Mouse (Mus musculus) splenic B cell, adult 2 months (primary cell): Measurements from ENCODE around the gene Npas3.

ENCODE experiments used
- DNase-seq: peaks from one replicate; pipeline ENCODE4 v3.0.0-alpha.2; 2011; ENCODE audit warnings: low read depth, low spot score
- H3K27me3 ChIP-seq: 2 replicates; pipeline ENCODE4 v1.6.1; 2012; ENCODE audit warnings: mild to moderate bottlenecking, low read length, moderate library complexity, mixed read lengths; ENCODE audit not compliant: control insufficient read depth, poor library complexity, insufficient read depth, severe bottlenecking
- H3K36me3 ChIP-seq: 2 replicates; pipeline ENCODE4 v1.6.1; 2012; ENCODE audit warnings: mild to moderate bottlenecking, low read length, moderate library complexity, mixed read lengths; ENCODE audit not compliant: control insufficient read depth, poor library complexity, insufficient read depth, severe bottlenecking

The Npas3 gene

GRCm38 (mm10) chr12:53248101-53248727, at the start of gene Npas3:
Gene Npas3 (plus strand): TSS chr12:53248677.
- no peaks in the 10 kb centered on the region for H3K36me3 ChIP-seq
- no peak for DNase-seq
- H3K27me3 ChIP-seq: no peaks in the 10 kb centered on the region; the same call in 1 of the 2 replicates

DNA sequence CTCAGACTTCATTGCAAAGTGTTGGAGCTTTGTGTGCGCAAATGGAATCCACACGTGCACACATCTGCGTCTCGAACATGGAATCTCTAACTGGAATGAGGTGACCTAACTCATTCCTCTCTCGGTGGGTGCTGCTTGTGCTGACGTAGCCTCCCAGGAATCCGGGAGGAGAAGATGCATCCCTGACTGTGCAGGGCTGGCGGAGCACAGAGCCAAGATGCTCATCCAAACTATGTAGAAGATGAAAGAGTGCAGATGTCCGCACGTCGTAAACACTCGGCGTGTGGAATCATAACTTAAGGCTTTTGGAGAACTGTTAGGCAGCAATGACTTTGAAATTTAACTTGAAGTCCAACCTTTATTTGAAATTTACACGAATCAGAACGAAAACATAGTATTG, 31.3 kb upstream of the Npas3 start:
- no peak for DNase-seq
- Histone ChIP-seq H3K36me3 (no peaks in the 10 kb centered on the region), H3K27me3 (no peaks in the 10 kb centered on the region)

GRCm38 (mm10) chr12:53222742-53223141, 25.7 kb upstream of the Npas3 start:
- no peaks in the 10 kb centered on the region for H3K27me3 ChIP-seq
- H3K36me3 ChIP-seq: no peaks in the 10 kb centered on the region
- DNase-seq: no peak

- H3K36me3 ChIP-seq: no peaks in the 10 kb centered on the region
- no peak for DNase-seq
- no peaks in the 10 kb centered on the region for H3K27me3 ChIP-seq
These were observed 21.1 kb upstream of the Npas3 start for GRCm38 (mm10) chr12:53227356-53227755.

DNA sequence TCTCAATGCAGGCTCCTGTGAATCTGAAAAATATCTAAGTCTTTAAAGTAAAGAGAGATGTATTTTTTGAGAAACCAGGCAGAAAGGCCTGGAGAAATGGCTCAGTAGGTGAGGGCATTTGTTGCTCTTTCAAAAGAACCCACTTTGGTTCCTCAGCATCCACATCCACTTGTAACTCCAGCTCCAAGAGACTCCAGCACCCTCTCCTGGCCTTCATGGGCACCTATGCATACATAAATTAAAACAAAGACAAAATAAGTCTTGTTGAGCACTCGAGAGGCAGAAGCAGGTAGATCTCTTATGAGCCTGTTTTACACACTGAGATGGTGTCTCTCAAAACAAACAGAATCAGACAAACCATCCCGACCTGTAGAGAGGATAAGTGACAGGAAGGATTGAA, 19.1 kb upstream of the Npas3 start:
- no peaks in the 10 kb centered on the region for H3K27me3 ChIP-seq
- DNase-seq: no peak
- H3K36me3 ChIP-seq: no peaks in the 10 kb centered on the region

DNA sequence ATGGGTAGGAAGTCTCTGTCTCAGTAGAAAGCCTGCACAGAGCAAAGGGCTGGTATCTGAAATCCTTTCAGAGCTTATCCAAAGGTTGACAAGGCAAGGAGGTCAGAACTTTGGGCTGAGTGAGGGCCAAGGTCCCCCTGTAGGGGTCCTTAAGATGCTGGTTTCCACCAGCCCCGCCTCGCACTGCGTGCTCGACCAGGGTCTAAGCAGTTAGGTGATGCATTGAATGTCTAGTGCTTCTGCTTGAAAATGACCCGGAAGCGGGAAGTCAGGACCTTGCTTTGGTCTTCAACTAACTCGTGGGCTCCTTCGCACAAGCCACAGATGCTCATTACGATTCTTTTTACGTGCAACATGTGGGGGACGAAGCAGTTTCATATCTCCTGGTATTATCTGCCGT, 2.3 kb upstream of the Npas3 start:
- Histone ChIP-seq H3K27me3 (no peaks in the 10 kb centered on the region; the same call in 1 of the 2 replicates), H3K36me3 (no peaks in the 10 kb centered on the region)
- no peak for DNase-seq

- no peaks in the 10 kb centered on the region; the same call in 1 of the 2 replicates for H3K27me3 ChIP-seq
- DNase-seq: no peak
- H3K36me3 ChIP-seq: no peaks in the 10 kb centered on the region
These were observed 1.6 kb upstream of the Npas3 start for GRCm38 (mm10) chr12:53246581-53247490.

GRCm38 (mm10) chr12:53247491-53248035, 914 bp upstream of the Npas3 start:
- no peak for DNase-seq
- Histone ChIP-seq H3K36me3 (no peaks in the 10 kb centered on the region), H3K27me3 (no peaks in the 10 kb centered on the region; the same call in 1 of the 2 replicates)

DNA sequence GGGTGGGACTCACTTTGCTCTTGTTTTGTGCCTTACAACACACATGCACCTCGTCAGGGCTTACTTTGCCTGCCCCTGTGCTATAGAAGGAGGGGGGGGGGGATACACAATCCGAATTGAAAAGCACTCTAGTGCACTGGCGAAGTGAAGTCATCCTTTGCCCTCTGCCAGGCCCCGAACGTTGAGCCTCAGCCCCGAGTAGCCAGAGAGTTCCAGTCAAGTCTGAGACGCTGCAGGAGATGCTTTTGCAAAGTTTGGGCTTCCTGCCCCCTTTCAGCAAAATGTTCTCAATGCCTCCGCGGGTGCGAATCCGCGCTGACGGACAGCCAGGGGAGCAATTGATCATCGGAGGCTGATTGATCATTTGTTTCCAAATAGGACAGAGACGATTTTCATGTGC, 319 bp downstream of the Npas3 start:
- DNase-seq: no peak
- Histone ChIP-seq H3K36me3 (no peaks in the 10 kb centered on the region), H3K27me3 (no peaks in the 10 kb centered on the region; the same call in 1 of the 2 replicates)

DNA sequence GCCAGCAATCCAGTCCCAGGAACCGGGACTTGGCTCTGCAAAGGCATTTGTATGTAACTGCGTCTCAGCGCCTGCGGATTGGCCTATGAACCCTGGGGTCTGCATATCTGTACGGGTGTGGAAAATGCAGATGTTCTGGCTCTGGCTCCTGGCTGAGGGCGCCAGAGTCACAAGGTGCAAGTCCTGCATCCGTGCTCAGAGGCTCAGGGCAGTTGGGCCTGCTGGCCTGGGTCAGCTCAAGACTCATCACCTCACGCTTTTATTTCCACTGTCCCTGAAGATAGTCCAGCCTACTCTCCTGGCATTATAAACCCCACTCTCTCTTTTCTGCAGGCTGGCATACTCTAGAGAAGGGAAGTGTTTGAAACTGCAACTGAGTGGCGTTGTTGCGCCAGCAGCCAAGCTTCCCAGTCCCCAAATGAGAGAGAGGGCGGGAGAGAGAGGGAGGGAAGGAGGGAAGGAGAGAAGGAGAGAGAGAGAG, 3.3 kb downstream of the Npas3 start:
- Histone ChIP-seq H3K36me3 (no peaks in the 10 kb centered on the region), H3K27me3 (peaks cover 3% of the 10 kb centered on the region; the same call in 1 of the 2 replicates)
- DNase-seq: no peak

- DNase-seq: no peak
- peaks cover 3% of the 10 kb centered on the region; the same call in 1 of the 2 replicates for H3K27me3 ChIP-seq
- H3K36me3 ChIP-seq: no peaks in the 10 kb centered on the region
These were observed 3.7 kb downstream of the Npas3 start for GRCm38 (mm10) chr12:53252213-53252571.

DNA sequence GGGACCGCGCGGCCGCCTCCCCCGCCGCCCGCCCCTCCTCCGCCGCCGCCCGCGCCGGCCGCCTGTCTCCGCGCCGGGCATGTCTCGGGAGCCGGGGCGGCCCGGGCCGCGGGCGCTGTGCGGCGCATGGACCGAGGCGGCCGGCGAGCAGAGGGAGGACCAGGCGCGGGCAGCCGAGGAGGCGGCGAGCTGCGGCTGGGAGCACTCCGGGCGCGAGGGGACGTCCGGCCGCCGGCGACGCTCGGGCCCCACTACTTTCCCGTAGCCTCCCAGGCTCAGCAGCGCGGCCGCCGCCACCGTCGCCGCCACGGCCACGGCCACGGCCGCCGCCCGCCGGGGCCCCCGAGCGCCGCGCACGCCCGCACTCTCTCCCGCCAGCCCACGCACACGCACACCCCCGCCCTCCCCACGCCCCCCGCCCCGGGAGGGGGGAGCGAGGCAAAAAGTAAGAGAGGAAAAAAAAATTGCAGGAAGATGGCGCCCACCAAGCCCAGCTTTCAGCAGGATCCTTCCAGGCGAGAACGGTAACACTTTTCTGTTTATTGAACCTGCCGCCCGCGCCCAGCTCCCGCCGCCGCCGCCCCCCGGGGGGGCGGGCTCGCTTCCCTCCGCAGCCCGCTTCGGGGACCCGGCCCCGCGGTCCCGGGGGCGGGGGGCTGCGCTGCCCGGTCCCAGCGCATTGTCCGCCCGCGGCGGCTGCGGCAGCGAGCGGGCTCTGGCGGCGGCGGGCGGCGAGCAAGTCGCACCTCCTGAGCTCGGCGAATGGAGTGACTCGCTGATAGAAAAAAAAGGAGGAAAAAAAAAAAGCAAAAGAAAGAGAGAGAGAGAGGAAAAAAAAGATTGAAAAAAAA, 4.3 kb downstream of the Npas3 start:
- H3K27me3 ChIP-seq: peaks cover 3% of the 10 kb centered on the region; the same call in 1 of the 2 replicates
- no peak for DNase-seq
- H3K36me3 ChIP-seq: no peaks in the 10 kb centered on the region

DNA sequence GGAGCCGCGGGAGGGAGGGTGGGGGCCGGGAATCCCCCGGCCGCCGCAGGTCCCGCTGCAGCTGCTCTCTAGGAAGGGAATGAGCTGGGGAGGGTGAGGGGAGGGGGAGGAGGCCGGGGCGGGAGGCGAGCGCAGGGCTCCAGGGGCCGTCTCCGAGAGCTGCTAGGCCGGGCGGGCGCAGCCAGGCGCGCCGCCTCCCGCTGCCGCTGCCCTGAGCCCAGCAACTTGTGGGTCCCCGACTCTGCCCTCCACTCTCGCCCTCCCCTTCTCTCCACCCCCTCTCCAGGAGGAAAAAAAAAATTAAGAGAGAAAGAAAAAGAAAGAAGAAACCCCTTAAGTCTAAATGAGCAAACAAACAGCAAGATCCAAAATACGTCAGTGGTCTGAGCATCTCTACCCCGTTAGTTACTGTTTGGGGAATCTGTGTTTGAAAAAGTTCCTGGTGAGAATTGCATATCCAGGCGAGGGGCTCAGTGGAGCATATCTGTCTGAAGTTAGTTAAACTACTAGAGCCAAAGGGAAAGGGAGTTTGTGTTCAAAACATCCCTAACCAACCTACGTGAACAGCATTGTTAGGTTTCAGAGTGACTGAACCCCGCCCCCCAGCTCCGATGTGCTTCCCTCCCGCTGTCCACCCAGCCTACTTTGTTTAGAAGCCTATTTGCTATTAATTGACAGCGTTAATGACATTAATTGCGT, 5.1 kb downstream of the Npas3 start:
- H3K36me3 ChIP-seq: no peaks in the 10 kb centered on the region
- no peak for DNase-seq
- peaks cover 3% of the 10 kb centered on the region; the same call in 1 of the 2 replicates for H3K27me3 ChIP-seq

DNA sequence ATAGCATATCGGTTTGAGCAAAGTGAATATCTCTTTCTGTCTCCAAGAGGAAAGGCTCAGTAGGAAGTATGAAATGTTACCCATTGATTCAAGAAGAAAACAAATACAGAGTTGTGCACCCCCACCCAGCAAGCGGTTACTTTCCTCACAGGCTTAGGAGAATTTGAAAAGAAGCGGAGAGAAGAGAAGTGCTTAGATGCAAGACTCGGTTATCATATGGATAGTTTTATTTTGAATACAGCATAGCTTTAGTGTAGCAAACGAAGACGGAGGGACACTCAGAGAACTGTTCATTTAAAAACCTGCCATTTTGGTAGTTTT, 5.6 kb downstream of the Npas3 start:
- H3K27me3 ChIP-seq: peaks cover 3% of the 10 kb centered on the region; the same call in 1 of the 2 replicates
- no peaks in the 10 kb centered on the region for H3K36me3 ChIP-seq
- no peak for DNase-seq
